Mouse (Mus musculus) left cerebral cortex, postnatal 14 days (tissue): Measurements from ENCODE around the gene Dgcr6. TPM values are rescaled to one million over a fixed set of nuclear protein-coding genes. Genes with fewer than 3 reads are reported as not detected.
A peak's percentile ranks its signal among the peaks of the same experiment; 100 is the strongest.

Experiments used
- DNase-seq, 2 experiments: peaks; one replicate each; pipeline ENCODE4 v3.0.0; 2021 to 2022; ENCODE audit warnings: low spot score in 2 of 2, mixed read lengths in 1 of 2
- intact Hi-C: fragments of 180-260 bp; cut with DNase I; formaldehyde crosslinking; loops from one replicate; pipeline ENCODE4 v1.15.1; 2025
- total RNA-seq, 2 experiments: library from RNA; stranded (reverse); gene quantifications; 2 replicates each; pipeline ENCODE4 v1.2.3; 2021

Gene Dgcr6
- total RNA-seq, 2 experiments from 2014 or later: 103 to 111 TPM

GRCm38 (mm10) chr16:18061201-18061600 lies 8.5 kb downstream of the Dgcr6 start:
- DNase-seq: no peak
- intact Hi-C loops: no loop called here

DNA sequence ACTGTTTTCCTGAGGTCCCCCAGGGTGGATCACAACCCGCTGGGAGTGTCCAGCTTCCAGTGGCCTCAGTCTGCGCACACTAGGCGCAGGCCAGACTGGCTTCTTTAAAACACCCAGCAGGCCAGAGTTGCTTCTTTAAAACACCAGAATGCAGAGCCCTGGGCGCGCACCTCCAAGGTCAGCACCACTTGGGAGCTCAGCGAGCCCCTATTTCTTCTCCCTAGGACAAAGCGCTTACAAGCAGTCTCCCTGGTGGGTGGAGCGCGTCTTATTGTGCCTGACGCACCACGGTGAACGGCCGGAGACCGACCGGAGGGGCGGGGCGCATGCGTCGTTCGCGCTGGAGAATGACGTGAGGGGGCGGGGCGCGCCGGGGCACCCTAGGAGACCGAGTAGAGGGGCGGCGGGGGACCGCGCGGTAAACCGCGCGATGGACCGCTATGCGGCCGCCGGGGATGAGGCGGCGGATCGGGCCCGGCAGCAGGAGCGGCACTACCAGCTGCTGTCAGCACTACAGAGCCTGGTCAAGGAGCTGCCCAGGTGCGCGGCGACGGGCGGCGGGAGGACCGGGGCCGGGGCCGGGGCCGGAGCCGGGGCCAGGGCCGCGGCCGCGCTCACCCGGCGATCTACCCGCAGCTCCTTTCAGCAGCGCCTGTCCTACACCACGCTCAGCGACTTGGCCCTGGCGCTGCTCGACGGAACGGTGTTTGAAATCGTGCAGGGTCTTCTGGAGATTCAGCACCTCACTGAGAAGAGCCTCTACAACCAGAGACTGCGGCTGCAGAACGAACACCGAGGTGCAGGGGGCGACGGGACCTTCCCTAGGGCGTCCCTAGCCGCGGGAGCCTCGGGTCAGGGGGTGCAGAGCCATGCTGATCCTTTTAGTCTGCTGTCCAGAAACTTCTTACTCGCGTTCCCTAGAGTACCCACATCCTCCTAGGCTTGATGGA lies 13.7 kb downstream of the Dgcr6 start:
- DNase-seq: peak; percentile 91 to 96
- intact Hi-C loops: no loop called here

DNA sequence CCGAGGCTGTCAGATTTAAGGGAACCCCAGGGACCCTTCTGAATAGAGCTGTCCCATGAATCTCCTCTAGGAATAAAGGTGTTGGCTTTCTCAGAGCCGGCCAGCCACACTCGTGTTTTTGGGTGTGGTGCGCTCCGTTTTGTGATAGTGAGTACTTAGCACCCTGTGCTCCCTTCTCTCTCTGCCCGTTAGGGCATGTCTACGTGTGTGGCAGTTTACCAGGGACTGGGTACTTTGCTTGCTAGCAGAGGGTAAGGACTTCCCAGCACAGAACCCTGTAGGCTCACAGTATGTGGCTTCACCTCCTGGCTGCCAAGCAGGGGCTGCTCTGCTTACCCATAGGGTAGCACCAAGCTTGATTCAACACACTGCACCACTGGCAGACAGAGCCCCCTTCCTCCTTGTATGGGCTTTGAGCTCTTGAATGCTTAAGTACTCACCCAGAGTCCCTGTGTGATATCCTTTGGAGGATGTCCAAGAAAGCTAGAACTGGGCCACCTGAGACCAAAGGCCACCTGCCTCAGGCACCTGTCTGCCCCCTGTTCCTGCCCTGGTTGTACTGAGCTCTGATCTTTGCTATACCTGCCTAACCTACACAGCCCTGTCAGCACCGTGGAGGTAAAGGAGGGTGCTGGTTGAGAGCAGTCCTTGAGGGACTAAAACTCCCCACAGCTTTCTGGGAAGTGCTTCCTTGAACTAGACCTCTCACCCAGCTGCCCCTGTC lies 16.2 kb downstream of the Dgcr6 start:
- no peak for DNase-seq
- intact Hi-C loops: no loop called here

DNA sequence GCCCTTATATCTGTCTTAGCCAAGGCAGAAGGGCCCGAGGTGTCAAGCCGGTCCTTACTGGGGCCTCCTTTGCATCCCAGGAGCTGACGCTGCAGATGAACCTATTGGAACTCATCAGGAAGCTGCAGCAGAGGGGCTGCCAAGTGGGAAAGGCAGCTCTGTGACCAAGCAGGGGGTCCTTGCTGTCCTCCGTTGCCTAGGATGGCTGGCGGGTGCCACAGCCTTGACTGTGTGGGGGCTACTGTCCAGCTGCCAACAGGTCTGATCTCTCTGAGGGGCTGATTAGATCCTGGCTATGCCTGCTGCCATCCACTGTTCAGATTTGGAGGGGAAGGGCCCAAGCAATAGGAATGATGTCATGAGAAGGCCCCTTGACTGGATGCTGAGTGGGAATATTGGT lies 18.1 kb downstream of the Dgcr6 start:
- DNase-seq: no peak
- intact Hi-C loops: no loop called here

- no peak for DNase-seq
- intact Hi-C loops: no loop called here
Measured at GRCm38 (mm10) chr16:18072089-18072488, 19.4 kb downstream of the Dgcr6 start.

DNA sequence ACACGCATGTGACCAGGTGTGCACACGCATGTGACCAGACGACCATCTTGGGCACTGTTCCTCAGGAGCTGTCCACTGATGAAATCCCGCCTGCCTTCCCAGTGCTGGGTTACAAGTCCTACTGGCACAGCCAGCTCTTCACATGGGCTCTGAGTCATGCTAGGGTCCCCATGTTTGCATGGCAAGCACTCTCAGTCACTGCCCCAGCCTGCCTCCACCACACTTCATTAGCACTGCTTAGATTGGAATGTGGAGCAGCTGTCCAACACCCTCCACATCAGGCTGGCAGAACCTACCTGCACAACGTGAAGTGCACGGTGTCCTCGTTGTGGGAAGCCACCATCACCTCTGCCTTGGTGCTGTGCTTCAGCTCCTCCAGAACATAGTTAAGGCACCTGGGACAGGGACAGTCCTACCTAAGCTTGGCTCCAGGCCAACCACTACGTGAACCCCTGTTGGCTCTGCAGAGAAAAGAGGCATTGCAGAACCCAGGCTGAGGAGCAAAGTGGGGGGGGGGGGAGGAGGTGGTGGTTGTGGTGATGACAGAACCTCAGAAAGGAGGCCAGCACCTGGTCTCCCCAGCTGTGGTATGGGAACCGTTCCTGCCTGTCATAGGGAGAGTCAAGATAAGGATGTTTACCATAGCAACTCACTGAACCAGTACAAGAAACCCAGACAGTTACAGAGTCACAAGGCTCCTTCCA lies 20.8 kb downstream of the Dgcr6 start:
- no peak for DNase-seq
- intact Hi-C loops: no loop called here

DNA sequence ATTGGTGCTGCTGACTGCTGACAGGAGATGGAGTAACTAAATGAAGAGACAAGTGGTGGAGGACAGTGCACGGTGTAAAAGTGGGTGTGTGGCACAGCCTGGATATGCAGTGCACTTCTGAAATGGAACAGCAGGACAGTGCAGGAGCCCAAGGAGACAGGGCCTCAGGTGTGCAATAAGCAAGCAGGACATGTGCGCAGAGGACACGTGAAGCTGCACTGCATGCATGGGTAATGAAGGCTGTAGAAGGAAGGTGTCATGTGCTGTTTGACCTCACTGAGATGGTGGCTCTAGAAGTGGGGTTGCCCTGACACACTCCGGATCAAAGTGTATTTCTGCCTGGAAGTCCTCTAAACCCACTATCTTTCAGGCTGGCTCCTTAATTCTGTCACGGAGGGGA lies 22.0 kb downstream of the Dgcr6 start:
- intact Hi-C loops: no loop called here
- DNase-seq: no peak

DNA sequence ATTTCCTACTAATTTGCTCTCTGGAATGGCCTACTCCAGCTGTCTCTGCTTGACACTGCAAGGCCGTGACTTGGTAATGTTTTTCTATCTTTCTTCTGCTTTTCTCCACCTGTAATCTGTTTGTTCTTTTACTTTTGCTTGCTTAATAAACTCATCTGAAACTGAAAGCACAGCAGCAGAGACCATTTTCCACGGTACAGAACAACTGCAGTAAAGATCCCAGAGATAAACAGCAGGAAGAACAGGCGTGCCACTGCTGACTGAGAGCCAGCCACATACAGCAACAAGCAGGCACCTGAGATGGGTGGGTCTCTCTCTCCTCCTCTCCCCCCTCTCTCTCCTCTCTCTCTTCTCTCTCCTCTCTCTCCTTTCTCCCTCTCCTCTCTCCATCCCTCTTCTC lies 22.5 kb downstream of the Dgcr6 start:
- no peak for DNase-seq
- intact Hi-C loops: no loop called here

DNA sequence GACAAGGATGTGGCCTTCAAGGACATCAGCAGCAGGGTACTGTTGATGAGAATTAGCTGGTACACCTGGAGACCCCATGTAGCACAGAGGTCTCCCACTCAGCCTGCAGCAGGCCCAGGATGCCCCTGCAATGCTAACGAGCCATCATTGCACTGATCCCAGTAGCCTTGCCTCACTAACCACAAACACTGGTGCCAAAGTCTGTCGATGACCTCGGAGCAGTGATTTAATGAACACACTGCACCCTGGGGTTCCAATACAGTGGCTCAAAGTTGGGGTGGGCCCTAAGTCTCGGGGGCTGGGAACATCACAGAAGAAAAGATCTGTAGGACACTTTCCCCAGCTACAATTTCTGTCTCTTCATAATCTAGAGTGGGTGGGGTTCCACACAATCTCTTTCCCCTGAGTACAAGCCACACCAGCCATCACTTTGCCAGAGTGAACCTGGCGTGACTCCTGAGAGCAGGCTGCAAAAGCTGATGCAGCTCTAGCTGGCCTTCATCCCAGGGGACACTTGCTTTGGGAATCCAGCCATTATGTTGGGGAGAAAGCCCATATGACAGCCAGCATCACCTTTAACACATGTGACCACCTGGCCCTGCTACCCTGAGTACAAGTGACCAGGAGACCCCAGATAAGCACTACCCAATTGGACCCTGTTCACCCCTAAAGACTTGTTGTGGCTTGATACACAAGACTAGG lies 25.8 kb downstream of the Dgcr6 start:
- intact Hi-C loops: no loop called here
- DNase-seq: no peak

DNA sequence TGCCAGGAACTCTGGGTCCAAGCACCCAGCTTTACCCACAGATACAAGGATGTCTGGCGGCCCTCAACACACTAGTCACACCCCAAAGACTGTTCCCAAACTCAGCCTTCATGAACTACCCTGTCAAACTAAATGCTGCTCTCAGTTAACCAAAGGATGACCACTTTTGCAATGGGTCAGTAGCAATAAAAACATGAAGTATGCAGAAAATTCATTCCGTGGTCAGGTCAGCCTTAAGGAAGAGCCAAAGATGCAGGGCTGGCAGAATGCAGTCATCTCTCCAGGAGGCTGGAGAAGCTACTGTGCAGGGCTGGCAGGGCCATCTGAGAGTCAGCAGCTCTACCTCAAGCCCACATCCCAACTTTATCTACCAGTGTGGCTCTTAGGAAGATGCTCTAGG lies 26.6 kb downstream of the Dgcr6 start:
- intact Hi-C loops: no loop called here
- DNase-seq: no peak

DNA sequence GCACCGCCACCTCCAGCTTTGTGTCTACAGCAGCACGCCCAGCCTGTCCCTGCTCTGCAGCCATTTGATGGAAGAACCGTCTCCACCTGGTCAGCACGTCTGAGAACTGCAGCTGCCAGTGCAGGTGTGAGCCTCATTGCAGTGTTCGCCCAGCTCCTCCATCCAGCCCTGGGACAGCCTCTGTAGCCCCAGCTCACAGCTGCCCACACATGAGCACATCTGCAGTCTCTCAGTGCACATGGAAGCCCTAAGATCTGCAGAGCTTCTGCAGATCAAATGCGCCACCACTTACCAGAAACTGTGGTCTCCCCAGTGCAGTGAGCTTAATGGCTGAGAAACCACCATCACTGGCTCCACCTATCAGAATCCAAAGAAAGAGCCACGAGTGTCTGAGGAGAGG lies 27.5 kb downstream of the Dgcr6 start:
- DNase-seq: no peak
- intact Hi-C loops: no loop called here

GRCm38 (mm10) chr16:18081149-18081827 lies 28.6 kb downstream of the Dgcr6 start:
- no peak for DNase-seq
- intact Hi-C loops: no loop called here

DNA sequence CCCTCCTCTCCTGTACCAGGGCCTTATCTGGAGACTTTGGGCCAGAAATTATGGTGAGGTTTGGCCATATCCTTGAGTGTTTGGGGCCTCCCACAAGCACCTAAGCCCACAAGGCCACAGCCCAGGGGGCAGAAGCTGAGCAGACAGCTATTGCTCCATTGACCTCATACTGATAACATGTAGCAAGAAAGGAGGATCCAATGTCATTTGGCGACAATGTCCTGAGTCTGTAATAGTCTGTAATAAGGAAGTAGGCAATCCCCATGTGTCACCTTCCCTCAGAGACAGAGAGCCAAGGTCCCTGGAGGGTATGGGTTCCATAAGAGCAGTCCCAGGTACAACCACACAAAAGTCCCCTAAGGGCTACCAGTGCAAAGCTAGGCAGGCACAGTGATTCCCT lies 29.6 kb downstream of the Dgcr6 start:
- intact Hi-C loops: no loop called here
- DNase-seq: no peak

DNA sequence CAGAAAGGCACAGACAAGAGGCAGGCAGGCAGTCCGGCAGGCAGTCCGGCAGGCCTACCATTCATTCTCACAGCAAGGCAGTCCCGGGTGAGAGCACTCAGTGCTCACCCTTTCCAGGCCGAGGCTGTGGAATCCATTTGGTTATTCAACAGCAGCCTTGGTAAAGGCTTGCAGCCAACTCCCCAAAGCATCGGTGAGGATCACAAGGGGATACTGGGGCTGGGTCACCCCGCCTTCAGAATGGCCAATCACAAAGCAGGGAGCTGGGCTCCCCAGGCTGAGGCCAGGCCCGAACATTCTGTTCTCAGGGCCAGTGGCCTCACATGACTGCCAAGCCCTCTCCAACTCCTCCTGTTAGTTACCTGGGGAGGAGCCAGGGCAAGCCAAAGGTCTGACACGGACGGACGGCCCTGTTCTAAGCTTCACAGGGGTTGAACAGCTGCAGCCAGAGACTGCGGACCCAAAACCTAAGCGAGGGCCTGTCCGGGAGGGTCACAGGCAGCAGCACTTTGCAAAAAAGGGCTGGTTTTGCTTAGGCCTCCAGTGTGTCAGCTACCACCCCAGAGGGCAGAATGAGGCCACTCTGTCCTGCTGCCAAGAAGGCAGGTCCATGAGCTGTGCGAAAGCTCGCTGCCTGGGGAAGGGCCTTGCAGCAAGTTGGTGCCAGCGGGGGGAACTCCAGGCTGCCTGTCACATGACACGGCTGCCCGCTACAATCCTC lies 30.7 kb downstream of the Dgcr6 start:
- intact Hi-C loops: no loop called here
- peak; percentile 53 to 75 for DNase-seq

GRCm38 (mm10) chr16:18084262-18084661 lies 31.6 kb downstream of the Dgcr6 start:
- intact Hi-C loops: no loop called here
- no peak for DNase-seq

DNA sequence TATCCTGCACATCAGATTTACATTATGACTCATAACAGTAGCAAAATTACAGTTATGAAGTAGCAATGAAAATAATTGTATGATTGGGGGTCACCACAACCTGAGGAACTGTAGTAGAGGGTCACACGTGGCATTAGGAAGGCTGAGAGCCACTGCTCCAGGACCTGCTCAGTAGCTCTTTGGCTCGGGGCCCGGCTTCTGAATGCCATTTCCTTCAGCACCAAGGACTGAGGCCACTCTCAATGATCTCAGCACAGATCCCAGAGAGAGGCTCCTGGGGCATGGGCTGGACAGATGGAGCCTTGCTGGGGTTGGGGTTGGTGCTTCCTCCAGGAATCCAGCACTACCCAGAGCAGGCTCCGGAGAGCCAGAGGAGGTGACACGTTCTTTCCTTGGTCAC lies 34.4 kb downstream of the Dgcr6 start:
- intact Hi-C loops: no loop called here
- no peak for DNase-seq

DNA sequence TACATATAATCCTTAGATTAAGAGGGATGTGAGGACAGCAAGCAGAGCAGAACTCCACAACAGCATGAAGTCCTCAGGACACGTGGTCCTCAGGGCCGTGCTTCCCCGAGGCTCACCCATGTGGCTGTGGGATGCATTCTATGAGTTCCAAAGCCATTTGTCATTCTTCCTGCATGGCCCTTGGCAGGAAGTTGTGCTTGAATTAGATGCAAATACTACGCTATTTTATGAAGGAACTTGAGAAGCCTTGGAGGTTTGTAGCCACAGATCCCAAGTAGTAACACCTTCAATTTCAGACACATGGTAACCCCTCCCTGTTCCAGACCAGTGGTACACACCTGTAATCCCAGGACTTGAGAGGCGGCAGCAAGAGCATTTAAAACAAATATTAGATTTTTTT lies 43.7 kb downstream of the Dgcr6 start:
- intact Hi-C loops: no loop called here
- no peak for DNase-seq

DNA sequence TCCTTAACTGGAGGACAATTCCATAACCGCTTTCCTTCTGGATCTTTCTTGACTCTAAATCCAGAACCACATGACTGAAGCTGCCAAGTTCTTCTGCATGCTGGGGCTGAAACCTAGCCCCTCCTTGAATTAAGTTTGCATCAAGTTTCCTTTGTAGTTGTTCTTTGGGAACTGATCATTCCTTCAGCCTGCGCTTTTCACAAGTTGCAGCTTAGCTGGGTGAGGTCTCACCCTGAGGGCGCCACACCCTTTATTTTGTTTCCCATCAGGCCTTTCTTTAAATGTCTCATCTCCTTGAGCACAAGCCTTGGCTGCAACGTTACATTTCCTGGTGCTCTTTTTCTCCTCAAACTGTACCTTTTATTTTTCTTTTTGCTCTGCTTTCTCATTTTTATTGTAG lies 50.2 kb downstream of the Dgcr6 start:
- intact Hi-C loops: no loop called here
- DNase-seq: no peak

DNA sequence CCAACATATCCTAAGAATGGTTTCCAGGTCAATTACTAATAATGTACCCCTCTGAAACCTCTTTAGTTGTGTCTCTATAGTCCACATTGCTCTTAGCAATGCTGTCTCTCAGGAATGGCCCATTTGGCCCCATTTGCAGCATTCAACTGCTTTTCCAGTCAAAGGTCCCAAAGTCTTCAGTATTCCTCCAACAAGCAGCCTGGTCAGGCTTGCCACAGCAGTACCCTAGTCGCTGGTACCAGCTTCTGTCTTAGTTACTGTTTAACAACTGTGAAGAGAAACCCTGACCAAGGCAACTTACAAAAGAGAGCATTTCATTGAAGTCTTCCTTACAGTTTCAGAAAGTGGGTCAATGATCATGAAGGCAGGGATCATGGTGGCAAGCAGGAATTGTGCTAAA lies 50.7 kb downstream of the Dgcr6 start:
- intact Hi-C loops: no loop called here
- DNase-seq: no peak
